Mouse (Mus musculus): Measurements from ENCODE around the gene Rnase4.

Rnase4 gene

GRCm38 (mm10) chr14:51130315-51130940, 39.6 kb downstream of the Rnase4 start:
- no peak for DNase-seq

- no peak for DNase-seq
Measured at GRCm38 (mm10) chr14:51131086-51131815, 40.4 kb downstream of the Rnase4 start.

- no peak for DNase-seq
Measured at GRCm38 (mm10) chr14:51132372-51132771, 41.5 kb downstream of the Rnase4 start.

GRCm38 (mm10) chr14:51140342-51140741, 49.5 kb downstream of the Rnase4 start:
- no peak for DNase-seq

- DNase-seq = no peak
Measured at GRCm38 (mm10) chr14:51142119-51142518, 51.2 kb downstream of the Rnase4 start.

GRCm38 (mm10) chr14:51142568-51142967, 51.7 kb downstream of the Rnase4 start:
- no peak for DNase-seq

- DNase-seq = no peak
Measured at GRCm38 (mm10) chr14:51143287-51143686, 52.4 kb downstream of the Rnase4 start.

- no peak for DNase-seq
Measured at GRCm38 (mm10) chr14:51143937-51144336, 53.1 kb downstream of the Rnase4 start.

- DNase-seq = no peak
Measured at GRCm38 (mm10) chr14:51144451-51144850, 53.6 kb downstream of the Rnase4 start.

- no peak for DNase-seq
Measured at GRCm38 (mm10) chr14:51145521-51145920, 54.6 kb downstream of the Rnase4 start.

GRCm38 (mm10) chr14:51146685-51147084, 55.8 kb downstream of the Rnase4 start, which contains the start of gene Rnase1:
TSS of gene Rnase1 (minus strand) at chr14:51146785.
- DNase-seq = no peak

- DNase-seq = no peak
Measured at GRCm38 (mm10) chr14:51148006-51148405, 57.1 kb downstream of the Rnase4 start.

GRCm38 (mm10) chr14:51149164-51149563, 58.3 kb downstream of the Rnase4 start:
- no peak for DNase-seq

GRCm38 (mm10) chr14:51150206-51150831, 59.4 kb downstream of the Rnase4 start:
- no peak for DNase-seq

- DNase-seq = no peak
Measured at GRCm38 (mm10) chr14:51152249-51152870, 61.5 kb downstream of the Rnase4 start.

Measured in kidney, postnatal 4 days (tissue).